Mouse (Mus musculus) urinary bladder, adult 18-20 months (tissue): ENCODE data around the gene Abca7.
"Not testable (repeated sequence)": the region's sequence is repeated elsewhere in the genome, so short reads cannot be mapped to it uniquely, and the experiment has no call there.

Experiments used
- DNase-seq, 2 experiments: peaks; one replicate each; pipeline ENCODE4 v3.0.0; 2022; ENCODE audit warnings: low spot score in 2 of 2, mixed read lengths in 2 of 2

Gene Abca7

GRCm38 (mm10) chr10:80045766-80046165 lies 49.5 kb downstream of the Abca7 start:
- DNase-seq: no peak

GRCm38 (mm10) chr10:80047041-80047565 lies 50.8 kb downstream of the Abca7 start, which contains the start of gene Gpx4:
Gene Gpx4 (plus strand): TSS chr10:80047166.
- no peak for DNase-seq

GRCm38 (mm10) chr10:80048396-80048795 lies 52.1 kb downstream of the Abca7 start:
- no peak for DNase-seq

- no peak for DNase-seq
Observed at GRCm38 (mm10) chr10:80048834-80049233, 52.5 kb downstream of the Abca7 start.

GRCm38 (mm10) chr10:80050244-80050643 lies 54.0 kb downstream of the Abca7 start:
- DNase-seq: no peak

- no peak for DNase-seq
Observed at GRCm38 (mm10) chr10:80050885-80051617, 54.8 kb downstream of the Abca7 start.

GRCm38 (mm10) chr10:80051618-80052373 lies 55.5 kb downstream of the Abca7 start:
- peak in 1 of 2 experiments; percentile 69 for DNase-seq

- DNase-seq: no peak
Observed at GRCm38 (mm10) chr10:80052374-80052764, 56.1 kb downstream of the Abca7 start.

GRCm38 (mm10) chr10:80053259-80053780 lies 57.0 kb downstream of the Abca7 start:
- peak; percentile 99 to 100 for DNase-seq

GRCm38 (mm10) chr10:80053831-80054815 lies 57.8 kb downstream of the Abca7 start:
- peak; percentile 65 to 68 for DNase-seq

GRCm38 (mm10) chr10:80054911-80055310 lies 58.6 kb downstream of the Abca7 start:
- DNase-seq: not testable (repeated sequence)

GRCm38 (mm10) chr10:80055364-80055763 lies 59.1 kb downstream of the Abca7 start:
- DNase-seq: no peak

GRCm38 (mm10) chr10:80055891-80056290 lies 59.6 kb downstream of the Abca7 start:
- DNase-seq: no peak

GRCm38 (mm10) chr10:80056506-80056905 lies 60.2 kb downstream of the Abca7 start:
- no peak for DNase-seq

GRCm38 (mm10) chr10:80056976-80057682 lies 60.8 kb downstream of the Abca7 start:
- no peak for DNase-seq

- DNase-seq: no peak
Observed at GRCm38 (mm10) chr10:80057683-80058326, 61.5 kb downstream of the Abca7 start.

- no peak for DNase-seq
Observed at GRCm38 (mm10) chr10:80063104-80063503, 66.8 kb downstream of the Abca7 start.

GRCm38 (mm10) chr10:80063877-80064650 lies 67.8 kb downstream of the Abca7 start:
- no peak for DNase-seq
